Mouse (Mus musculus) kidney, postnatal 25 days (tissue): Measurements from ENCODE around the gene Fdx1.

Experiments
- DNase-seq, 2 experiments: peaks; one replicate each; pipeline ENCODE4 v3.0.0; 2021; ENCODE audit warnings: mixed read lengths in 2 of 2

The Fdx1 gene

DNA sequence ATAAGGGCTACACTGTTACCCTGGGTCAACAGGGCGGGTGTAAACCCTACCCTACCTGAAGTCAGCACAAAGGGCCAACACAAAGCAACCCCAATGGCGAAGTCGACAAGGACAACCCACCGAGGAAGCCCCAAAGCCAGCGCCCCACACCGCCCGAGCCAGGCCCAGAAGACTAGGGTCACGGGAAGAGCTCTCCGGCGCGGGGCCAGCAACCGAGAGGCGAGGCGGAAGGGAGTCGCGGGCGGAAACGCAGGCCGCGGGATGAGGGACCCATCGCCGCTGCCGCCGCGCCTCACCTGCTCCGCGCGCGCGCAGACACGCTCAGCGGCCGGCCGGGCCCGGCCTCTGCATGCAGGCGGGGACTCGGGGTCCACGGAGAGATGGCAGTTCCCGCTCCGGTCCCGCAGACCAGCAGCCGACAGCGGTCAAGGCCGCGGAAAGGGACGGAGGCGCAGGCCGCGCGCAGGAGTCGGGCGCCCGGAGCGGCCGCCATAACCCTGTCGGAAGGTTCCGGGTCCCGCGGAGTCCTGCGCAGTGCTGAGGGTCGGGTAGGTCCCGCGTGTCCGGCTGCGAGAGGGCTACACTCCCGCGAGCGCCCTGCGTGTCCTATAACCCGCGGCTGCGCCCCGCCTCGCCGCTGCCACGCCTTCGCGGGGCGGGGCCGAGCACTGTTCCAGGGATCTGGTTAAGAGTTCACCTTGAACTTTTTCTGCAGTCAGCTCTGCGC is at the start of gene Fdx1:
Fdx1 (minus strand) TSS at position 582 of the 727 bp plus-strand sequence.
- DNase-seq, result peak; percentile 92 to 96

DNA sequence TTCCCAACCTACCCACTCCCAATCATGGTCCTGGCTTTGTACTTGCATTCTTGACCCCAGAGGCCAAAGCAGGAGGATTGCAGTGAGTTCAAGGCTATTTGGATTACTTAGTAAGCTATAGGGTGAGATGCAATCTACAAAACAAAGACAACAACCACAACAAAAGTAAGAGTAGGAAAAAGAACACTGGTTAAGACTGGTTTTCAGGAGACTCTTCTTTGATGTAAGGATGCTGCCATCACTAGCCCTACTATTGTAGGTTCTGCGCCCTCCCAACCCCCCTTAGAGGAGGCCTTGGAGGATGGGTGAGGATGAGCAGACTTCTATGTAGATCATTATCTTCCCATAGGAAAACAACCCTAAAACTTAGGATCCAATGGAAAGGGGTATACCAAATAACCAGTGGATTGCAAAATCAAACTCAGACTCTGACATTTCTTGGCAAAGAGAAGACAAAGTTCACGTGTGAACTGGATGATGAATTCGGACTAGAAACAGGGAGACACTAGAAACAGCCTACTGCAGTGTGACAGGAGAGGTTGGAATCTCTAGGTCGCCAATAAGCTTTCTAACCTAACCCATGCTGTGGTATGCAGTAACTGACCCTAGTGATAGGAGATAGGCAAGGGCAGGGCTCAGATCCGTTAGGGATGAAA is 49.6 kb upstream of the Fdx1 start:
- DNase-seq, result no peak

DNA sequence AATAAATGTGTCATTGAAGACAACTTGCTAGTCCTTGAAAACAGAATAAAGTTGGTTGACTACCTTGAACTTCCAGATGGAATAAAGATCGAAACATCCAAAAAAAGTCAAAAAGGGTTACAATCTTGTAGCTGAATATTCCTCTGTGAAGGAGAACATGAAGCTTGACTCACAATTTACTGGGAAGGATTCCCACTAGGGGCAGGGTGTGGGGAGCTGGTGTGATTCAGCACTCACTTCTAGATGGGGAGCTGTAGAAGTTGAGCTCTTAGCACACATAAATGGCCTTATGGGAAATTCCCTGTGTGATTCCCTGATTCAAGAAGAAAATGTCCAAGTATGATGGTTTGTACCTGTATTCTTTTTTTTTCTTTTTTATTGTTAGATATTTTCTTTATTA is 49.0 kb upstream of the Fdx1 start:
- DNase-seq, result no peak

DNA sequence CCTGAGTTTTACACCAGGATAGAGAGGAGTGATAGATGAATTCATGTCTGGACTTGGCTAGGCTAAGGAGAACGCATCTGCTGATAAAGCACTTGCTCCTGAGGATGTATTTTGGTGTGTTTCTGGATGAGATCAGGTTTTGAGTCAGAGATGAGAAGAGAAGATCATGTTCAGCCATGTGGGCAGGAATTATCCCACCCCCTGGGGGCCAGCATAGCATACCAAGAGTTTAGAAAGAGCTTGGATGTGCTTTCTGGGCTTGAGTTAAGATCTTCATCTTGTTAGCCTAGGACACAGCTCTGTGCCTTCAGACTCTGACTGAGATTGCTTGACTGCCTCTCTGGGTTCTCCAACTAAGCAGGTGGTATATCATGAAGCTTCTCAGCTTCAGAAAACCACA is 45.2 kb upstream of the Fdx1 start:
- no peak for DNase-seq

DNA sequence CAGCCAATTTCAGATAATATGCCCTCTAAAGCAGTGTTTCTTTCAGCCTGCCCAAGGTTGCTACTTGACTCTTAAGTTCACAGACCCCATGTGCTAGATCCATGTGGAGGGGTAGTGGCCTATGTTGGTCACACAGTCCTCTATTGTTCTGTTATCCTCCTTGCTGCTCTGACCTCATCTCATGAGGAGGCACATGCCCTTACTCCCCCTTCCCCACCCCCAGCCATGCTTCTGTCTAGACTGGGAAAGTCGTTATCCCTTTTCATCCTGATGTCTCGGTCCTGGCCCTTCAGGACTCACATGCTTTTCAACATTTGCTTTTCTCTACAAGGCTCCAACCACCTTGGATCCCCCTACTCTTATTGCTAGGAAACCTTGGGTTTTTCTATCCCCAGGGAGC is 44.0 kb upstream of the Fdx1 start:
- DNase-seq, result no peak

DNA sequence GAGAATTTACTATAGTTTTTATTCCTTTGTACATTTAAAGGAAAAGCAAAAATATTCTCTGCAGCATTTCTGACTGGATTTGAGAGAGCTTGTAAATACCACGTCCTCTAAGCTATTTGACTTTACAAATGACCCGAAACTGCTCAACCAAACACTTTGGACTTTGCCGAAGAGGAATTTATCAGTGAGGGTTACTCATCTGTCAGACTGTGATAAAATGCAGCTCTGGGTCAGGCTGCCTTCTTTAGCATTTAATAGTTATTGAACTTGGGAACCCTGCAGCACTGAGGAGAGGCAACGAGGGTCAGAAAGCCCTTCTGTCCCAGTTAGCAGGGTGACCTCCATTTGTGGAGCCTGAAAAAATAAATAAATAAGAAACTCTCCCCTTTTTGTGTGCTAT is 40.1 kb upstream of the Fdx1 start:
- DNase-seq, result no peak

DNA sequence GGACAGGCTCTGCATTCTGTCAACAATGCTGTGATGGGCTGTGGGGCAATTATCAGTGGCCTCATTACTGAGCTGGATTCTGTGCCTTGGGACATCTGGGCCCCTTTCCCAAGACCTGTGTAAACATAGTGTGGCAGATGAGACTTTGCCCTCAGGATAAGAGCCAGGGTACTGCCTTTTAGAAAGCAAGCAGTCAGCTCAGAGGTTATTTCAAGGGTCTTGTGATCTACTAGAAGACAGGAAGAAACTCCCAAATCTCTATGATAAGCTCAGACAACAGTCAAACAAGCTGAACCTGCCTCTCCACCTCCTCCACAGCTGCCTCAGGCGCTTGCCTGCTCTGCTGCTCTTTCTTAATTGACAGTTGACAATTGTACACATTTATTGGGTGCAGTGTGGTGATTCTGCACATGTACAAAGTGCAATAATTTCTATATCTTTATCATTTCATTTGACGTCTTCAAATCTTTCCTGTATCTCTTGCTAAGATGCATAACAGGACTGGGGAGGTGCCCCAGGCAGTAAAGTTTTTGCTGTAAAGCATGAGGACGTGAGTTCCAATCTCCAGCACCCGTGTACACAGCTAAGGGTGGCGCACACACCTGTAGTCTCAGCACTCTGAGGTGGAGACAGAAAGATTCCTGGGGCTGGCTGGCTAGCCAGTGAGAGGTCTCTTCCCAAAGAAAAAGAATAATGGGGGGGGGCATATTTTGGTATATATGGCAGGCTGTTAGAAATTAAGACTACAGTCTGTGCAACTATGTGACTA is 32.2 kb upstream of the Fdx1 start:
- peak; percentile 59 to 63 for DNase-seq

DNA sequence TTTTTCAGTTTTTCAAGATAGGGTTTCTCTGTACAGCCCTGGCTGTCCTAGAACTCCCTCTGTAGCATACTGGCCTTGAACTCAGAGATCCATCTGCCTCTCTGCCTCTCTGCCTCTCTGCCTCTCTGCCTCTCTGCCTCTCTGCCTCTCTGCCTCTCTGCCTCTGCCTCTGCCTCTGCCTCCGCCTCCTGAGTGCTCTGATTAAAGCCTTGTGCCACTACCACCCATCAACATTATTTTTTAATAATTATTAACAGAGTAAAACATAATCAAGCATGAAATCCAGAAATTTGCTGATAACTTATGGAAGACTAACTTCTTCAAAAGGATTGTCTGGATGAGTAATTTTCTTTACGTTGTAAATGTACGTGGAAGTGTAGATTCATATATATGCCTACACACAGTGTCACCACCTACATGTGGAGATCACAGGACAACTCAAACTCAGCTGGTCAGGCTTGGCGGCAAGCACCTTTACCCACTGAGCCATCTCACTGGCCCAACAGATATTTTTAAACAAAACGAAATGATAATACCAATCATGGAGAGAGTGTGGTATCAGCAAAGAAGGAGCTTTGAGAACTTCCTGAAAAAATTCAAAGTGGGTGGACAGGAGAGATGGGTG is 31.4 kb upstream of the Fdx1 start:
- DNase-seq, result peak in 1 of 2 experiments; percentile 20

DNA sequence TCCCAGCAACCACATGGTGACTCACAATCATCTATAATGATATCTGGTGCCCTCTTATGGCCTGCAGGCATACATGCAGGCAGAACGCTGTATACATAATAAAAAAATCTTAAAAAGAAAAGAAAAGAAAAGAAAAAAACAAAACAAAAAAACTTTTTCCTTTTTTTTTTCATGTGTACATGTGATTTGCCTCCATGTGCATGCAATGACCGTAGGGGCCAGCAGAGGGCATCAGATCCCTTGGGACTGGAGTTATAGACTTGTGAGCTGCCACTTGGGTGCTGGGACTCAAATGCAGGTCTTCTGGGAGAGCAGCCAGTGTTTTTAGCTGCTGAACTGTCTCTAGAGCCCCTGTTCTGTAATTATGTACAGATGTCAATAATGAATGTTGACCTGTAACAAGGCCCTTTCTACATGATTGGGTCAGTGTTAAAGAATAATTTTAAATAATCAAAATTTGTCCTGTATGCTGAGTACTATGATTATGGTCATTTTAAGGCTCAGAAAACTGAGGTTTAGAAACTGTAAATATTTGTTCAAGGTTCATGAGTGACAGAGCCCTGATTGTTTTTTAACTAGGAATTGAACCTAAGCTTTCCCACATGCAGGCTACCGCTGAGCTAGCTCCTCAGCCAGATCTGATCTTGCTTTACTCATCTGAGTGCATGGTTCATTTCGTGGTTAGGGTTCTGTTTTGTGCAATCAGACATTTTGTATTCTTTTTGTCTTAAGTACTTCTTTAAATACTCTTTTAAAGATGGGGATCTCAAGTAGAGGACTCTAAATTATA is 30.3 kb upstream of the Fdx1 start:
- peak; percentile 53 to 71 for DNase-seq

DNA sequence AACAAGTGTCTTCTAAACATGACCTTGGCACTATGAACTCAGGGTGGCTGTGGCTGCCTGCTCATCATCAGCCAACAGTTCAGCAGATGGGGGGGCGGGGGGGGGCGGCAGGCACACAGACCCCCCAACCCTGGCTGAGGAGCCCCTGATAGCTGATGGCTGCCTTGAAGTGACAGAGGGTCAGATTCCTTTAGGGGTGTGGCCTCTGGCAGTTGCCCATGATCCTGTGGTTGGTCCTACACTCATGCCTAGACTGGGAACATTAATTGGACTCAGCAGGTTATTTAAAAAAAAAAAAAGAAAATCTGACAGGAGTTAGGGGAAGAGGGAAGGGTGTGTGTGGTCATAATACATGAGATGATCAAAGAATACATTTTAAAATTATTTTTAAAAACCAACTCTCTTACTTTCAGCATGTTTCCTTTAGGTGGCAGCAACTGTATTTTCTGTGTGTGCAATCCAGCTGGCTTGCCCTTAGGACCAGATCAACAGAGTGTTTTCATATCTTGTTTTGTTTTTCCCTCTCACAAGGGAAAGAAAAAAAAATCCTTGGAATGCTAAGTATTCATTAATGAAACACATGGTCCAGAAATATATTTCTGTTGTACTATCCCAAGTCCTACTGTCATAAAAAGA is 28.0 kb upstream of the Fdx1 start:
- peak; percentile 33 to 55 for DNase-seq

DNA sequence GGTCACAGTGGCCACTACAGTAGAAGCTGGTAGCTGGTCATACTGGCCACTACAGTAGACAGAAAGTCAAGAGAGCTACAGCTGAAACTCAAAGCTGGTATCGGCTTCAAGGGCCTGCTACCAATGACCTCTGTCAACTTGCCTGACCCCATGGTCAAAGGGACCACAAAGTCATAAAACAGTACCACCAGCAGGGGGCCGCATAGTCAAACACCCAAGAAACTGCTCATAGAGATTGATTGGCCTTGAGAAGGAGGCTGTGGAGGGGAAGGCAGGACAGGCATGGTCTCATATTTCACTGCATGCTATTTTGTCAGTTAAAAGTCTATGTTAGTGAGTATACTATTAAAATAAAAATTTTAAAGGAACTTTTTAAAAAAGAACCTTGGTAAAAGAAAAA is 27.5 kb upstream of the Fdx1 start:
- peak; percentile 73 to 83 for DNase-seq

DNA sequence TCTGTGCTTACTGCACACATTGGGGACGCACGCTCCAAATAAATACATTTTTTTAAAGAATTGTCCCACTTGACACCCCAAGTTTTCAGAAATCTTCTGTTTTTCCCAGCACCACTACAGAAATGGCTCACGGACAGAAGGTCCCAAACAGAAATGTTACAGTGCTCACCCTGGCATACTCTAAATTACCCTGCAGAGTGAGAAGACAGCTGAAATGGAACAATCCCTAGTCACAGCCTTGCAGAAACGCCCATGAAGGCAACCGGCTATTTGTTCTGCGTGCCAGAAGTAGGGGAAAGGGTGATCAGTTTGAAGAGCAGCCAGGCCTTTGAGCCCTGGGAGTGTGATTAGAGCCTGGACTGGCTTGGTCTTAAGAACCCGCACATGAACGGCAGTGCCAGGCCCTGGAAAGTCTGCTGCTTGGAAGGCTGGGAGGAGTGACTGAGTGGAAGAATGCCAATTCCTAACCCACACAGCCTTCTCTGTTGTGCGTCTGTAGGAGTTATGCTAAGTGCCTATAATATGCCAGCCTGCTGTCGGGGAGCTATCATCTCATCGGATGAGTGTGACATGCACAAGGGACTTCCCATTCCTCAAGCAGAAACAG is 22.2 kb upstream of the Fdx1 start:
- DNase-seq, result peak; percentile 29 to 72

DNA sequence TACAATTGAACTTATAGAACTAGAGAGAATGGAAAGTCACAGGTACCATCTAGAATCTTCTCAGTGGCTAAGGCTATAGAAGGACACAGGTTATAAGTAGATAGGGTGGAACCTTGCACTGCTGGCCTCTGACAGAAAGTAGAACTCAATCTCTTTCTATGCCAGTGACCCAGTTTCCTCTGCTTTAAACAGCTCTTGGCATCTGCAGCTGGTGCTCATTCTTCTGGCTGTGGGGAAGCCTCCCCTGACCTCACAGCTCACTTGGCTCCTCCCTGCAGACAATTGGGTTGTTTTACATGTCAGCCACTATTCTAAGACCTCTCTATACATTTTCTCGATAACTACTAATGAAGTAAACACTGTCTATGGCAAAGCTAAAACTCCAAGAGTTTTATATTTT is 17.8 kb upstream of the Fdx1 start:
- no peak for DNase-seq

DNA sequence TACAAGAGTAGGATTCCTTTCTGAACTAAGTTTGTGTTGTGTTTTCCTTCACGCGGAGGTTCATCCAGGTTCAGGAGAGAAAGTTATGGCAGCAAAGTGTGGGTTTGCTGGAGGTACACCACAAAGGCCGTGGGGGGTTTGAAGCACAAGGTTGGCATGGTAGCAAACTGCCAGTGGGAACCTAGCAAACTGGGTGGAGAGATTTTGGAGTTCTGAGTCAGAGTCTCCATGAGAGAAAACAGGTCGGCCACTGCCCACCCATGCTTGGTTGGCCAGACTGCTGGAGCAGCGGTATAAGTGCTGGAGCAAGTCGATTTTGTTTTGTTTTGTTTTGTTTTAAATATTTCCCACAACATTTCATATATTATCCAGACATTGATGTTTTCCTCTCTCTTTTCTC is 15.9 kb upstream of the Fdx1 start:
- DNase-seq, result no peak

DNA sequence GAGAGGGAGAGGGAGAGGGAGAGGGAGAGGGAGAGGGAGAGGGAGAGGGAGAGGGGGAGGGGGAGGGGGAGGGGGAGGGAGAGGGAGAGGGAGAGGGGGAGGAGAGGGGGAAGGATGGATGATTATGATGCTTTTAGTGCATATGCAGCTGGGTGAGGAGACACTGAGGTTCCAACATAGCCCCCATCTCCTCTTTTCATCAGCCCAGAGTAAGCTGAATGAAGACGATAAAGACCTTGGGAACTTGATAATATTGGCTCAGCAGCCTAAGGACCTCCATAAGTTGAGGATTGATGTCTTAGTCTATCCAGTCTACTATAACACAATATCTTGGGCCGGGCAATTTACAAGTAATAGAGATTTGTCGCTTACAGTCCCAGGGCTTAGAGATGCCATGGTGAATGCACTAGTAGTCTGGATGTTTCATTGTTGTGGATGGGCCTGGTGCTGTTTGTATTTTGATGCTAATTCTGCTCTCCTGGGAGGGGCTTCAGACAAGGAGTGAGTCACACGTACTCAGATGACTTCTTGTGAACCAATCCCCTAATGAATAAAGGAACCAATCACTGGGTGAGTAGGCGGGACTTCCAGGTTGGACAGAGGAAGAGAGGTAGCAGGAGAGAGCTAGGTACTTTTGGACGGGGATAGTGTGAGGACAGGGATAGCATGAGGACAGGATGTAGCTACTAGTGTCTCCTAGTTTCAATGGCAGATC is 15.3 kb upstream of the Fdx1 start:
- no peak for DNase-seq

DNA sequence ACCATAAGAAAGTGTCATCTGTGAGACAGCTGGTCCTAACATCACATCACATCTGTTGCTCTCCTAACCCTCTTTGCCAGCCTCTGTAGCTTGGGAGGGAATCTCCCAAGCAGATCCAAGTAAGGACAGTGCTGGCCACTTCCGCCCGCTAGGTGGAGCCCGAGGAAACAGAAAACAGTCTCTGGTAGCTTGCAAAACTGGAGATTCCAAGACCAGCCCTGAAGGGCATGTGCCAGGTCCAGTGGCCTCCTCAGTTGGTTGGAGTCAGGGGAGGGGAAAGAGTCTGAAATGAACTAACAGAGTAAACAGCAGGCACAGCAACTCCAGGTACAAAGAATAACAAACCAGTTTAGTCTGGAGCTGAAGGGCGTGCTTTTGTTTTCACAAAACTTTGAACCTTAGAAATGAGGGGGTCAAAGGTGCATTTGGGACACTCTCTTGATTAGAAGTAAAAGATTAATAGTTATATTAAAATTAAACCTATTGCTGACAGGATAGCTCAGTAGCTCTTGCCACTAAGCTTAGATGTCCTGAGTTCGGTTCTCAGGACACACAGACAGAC is 14.2 kb upstream of the Fdx1 start:
- DNase-seq, result peak; percentile 93 to 94

DNA sequence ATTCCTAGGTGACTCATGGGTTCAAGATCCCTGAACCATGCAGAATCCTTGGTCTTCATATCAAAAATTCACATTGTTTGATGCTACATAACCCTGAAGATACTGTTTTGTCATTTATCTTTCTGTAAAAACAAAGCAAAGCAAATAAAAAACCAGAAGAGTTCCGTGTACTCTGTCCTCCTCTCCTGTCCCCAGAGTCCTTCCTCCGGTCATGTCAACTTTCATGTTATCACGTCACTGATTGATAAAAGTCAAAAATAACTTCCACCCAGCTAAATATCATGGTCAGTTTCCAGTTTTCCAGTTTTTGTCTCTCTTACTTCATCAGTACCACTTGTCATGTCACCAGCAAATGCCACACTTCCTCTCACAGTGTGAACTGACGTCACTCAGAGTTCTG is 11.5 kb upstream of the Fdx1 start:
- no peak for DNase-seq

DNA sequence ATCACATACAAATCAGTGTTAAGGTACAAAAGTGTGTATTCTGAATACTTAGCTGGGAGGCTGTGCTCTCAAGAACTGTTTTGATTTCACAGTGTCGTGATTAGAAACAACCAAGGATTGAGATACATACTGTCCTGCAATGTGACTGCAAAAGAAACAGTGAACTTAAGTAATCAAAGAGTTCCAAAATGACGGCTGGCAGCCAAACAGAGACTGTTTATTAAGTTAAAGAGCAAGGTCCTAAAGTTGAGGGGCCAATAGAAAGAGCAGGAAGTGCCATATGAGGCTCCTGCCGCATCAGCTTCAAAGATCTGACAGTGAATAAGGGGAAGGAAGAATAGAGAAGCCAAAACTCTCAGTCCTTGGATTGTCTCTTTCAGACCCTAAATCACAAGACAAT is 10.5 kb upstream of the Fdx1 start:
- DNase-seq, result no peak

DNA sequence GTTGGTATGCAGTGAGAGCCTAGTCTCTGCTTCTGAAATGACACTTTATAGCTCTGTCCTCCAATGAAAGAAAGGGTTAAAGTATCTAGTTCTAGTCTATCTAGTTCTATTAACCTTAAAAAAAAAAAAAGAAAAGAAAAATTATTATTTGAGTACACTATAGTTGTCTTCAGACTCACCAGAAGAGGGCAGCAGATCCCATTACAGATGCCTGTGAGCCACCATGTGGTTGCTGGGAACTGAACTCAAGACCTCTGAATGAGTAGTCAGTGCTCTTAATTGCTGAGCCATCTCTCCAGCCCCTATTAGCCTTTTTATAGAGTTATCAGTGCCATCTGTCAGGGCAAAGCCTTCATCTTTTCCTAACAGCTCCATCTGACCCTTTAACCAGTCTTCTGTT is 3.0 kb upstream of the Fdx1 start:
- DNase-seq, result no peak

DNA sequence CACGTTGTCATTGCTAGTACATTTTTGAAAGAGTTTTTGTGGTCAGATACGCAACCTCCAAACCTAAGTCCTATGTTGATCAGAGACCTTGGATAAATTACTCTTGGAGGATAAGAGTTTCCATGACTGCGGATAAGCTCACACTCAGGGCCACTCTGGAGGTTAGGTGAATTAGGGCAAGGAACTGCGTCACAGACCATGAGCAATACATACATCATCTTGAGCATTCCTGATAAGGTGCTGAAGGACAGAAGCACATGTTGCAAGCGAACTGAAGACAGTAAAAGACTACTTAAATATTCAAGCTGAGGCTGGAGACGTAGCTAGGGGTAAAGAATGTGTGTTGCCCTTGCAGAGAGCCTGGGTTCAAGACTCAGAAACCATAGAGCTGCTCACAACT is 754 bp upstream of the Fdx1 start:
- no peak for DNase-seq
